Mouse (Mus musculus) testis, adult 2 months (tissue): ENCODE measurements around the gene Vps13a.

Experiments
- CTCF ChIP-seq: fragments of 200-500 bp; IDR thresholded peaks from 2 replicates; pipeline ENCODE4 v1.5.1; 2012; ENCODE audit warnings: low read depth, mild to moderate bottlenecking, inconsistent platforms, low read length, moderate library complexity; ENCODE audit not compliant: control insufficient read depth, insufficient read depth, insufficient replicate concordance
- POLR2A ChIP-seq: fragments of 200-500 bp; IDR thresholded peaks from 2 replicates; pipeline ENCODE4 v1.6.1; 2012; ENCODE audit warnings: low read depth, mild to moderate bottlenecking, inconsistent platforms, low read length, moderate library complexity; ENCODE audit not compliant: control insufficient read depth

GRCm38 (mm10) chr19:16607634-16608033, 173.1 kb downstream of the Vps13a start:
- TF ChIP-seq CTCF (no peak), POLR2A (no peak)
